Comparison of ENCODE assay signal across 8 mouse cellular contexts in genomic region chr11:5140619-5141018, GRCm38 (mm10). TPM values are rescaled to one million over a fixed set of nuclear protein-coding genes. Genes with fewer than 3 reads are reported as not detected.
DNase-seq lines count a peak whose midpoint lies in the region; ATAC-seq and TF ChIP-seq lines count a peak whose summit lies in the region.

No protein-coding gene starts in this region.

- no peaks in the 10 kb centered on the region for H3K36me3 ChIP-seq in neural tube, embryonic 13.5 days
- H3K36me3 ChIP-seq in heart, adult 2 months (ENCODE audit: control insufficient read depth, insufficient read depth, low read length), result no peaks in the 10 kb centered on the region

- TF ChIP-seq EP300 in heart, adult 2 months (IDR thresholded peaks at IDR 0.05; ENCODE audit: insufficient read depth, low read depth, low read length), result no peak

- no peak for DNase-seq in neural tube, embryonic 10.5 days (ENCODE audit: extremely low spot score, low spot score)
- DNase-seq in heart, adult 2 months, result peak; percentile 72 to 84
- peak; percentile 66 for DNase-seq in kidney, adult 9 months
- peak; percentile 75 for DNase-seq in lung, postnatal 14 days
- DNase-seq in B cell, adult 2 months, result no peak
- DNase-seq in embryo, embryonic 11 days, result no peak

- no peaks in the 10 kb centered on the region for H3K27me3 ChIP-seq in neural tube, embryonic 13.5 days
- H3K27me3 ChIP-seq in heart, adult 2 months (ENCODE audit: control insufficient read depth, insufficient read depth, low read length), result no peaks in the 10 kb centered on the region

- 45% methylated on average over 8 of the region's 8 CpGs for WGBS in neural tube, embryonic 13.5 days
- WGBS in heart, adult 2 months, result 14% methylated on average over 8 of the region's 8 CpGs

- peak; percentile 47; the same call in 1 of the 2 replicates for ATAC-seq in neural tube, embryonic 13.5 days (ENCODE audit: low read depth)
- peak; percentile 51; the same call in 1 of the 2 replicates for ATAC-seq in cerebellum, adult (ENCODE audit: insufficient number of reproducible peaks, low FRiP score, low TSS enrichment)

- H3K9me3 ChIP-seq in neural tube, embryonic 13.5 days, result no peaks in the 10 kb centered on the region

- no peak overlapping the region for H3K4me3 ChIP-seq in neural tube, embryonic 13.5 days
- no peak overlapping the region for H3K4me3 ChIP-seq in heart, adult 2 months

- H3K4me1 ChIP-seq in neural tube, embryonic 13.5 days (replicated peaks), result peaks cover 12% of the 10 kb centered on the region
- peaks cover 12% of the 10 kb centered on the region for H3K4me1 ChIP-seq in heart, adult 2 months (ENCODE audit: control insufficient read depth, insufficient read depth, low read length)

- intact Hi-C loops in heart, adult 2 months (cut with DNase I), result no loop called here

- TF ChIP-seq CTCF in heart, adult 2 months (IDR thresholded peaks at IDR 0.05), result no peak

- no peaks in the 10 kb centered on the region for H3K79me2 ChIP-seq in heart, adult 2 months (replicated peaks; ENCODE audit: control insufficient read depth, insufficient read depth, low read length)

- no peak overlapping the region for H3K4me2 ChIP-seq in neural tube, embryonic 13.5 days

- no peak for TF ChIP-seq POLR2A in heart, adult 2 months (IDR thresholded peaks at IDR 0.05; ENCODE audit: insufficient read depth, low read depth, low read length)

- no peak overlapping the region for H3K9ac ChIP-seq in neural tube, embryonic 13.5 days
- H3K9ac ChIP-seq in heart, adult 2 months (ENCODE audit: low read depth, low read length), result no peak overlapping the region

- H3K27ac ChIP-seq in neural tube, embryonic 13.5 days (replicated peaks), result no peak overlapping the region
- peak overlapping the region; percentile 18; the same call in 1 of the 2 replicates for H3K27ac ChIP-seq in heart, adult 2 months

RNA-seq across cellular contexts. Expression of gene Emid1, which starts 11.4 kb away (rescaled TPM):
- polyA plus RNA-seq in neural tube, embryonic 13.5 days (2015; fragmentation: Nextera tagmentation; extraction: Ambion mirVana), result 16.5 and 18.9 TPM in 2 replicates
- total RNA-seq in heart, adult 2 months (2021), result 1 to 10 TPM in 1 of 2 experiments, under 1 TPM in 1; 0.82 to 1.2 TPM
- polyA plus RNA-seq in heart, adult 2 months (2012; rRNA removed), result 2.5 and 3.8 TPM in 2 replicates

RNA-seq across cellular contexts. Expression of gene Ewsr1, which starts 41.6 kb away (rescaled TPM):
- 624 and 700 TPM in 2 replicates for polyA plus RNA-seq in neural tube, embryonic 13.5 days (2015; fragmentation: Nextera tagmentation; extraction: Ambion mirVana)
- total RNA-seq in heart, adult 2 months (2021), result 10 to 100 TPM; 89.7 to 92.3 TPM
- polyA plus RNA-seq in heart, adult 2 months (2012; rRNA removed), result 164 and 193 TPM in 2 replicates

RNA-seq across cellular contexts. Expression of gene Rhbdd3, which starts 41.9 kb away (rescaled TPM):
- polyA plus RNA-seq in neural tube, embryonic 13.5 days (2015; fragmentation: Nextera tagmentation; extraction: Ambion mirVana), result 26.2 and 32.7 TPM in 2 replicates
- 10 to 100 TPM; 21.2 to 23.3 TPM for total RNA-seq in heart, adult 2 months (2021)
- polyA plus RNA-seq in heart, adult 2 months (2012; rRNA removed), result 30.9 and 34.4 TPM in 2 replicates

Comparison
In these comparisons a context has a peak if more than half of its experiments do, and no peak if none do; other contexts are left out.
1. DNase-seq: peak in heart, adult 2 months (2 of 2), kidney, adult 9 months (single experiment) and lung, postnatal 14 days (single experiment); none in neural tube, embryonic 10.5 days (single experiment), B cell, adult 2 months (0 of 2) and embryo, embryonic 11 days (single experiment).